Mouse (Mus musculus) midbrain, embryonic 15.5 days (tissue): ENCODE measurements around the gene Ak8. TPM values are rescaled to one million over a fixed set of nuclear protein-coding genes. Genes with fewer than 3 reads are reported as not detected.

Source experiments
- ATAC-seq: fragments of 200-750 bp; cut with Nextera tagmentation; replicated peaks from 2 replicates; pipeline ENCODE4 v1.8.0; 2017; ENCODE audit warnings: moderate TSS enrichment
- H3K27ac ChIP-seq: fragments of 300-500 bp; sonication (generic); 2 replicates; pipeline ENCODE4 v1.5.1; 2015; ENCODE audit warnings: mild to moderate bottlenecking, inconsistent platforms
- H3K27me3 ChIP-seq: fragments of 300-500 bp; sonication (generic); replicated peaks from 2 replicates; pipeline ENCODE4 v1.6.1; 2015; ENCODE audit warnings: inconsistent platforms
- H3K36me3 ChIP-seq: fragments of 300-500 bp; sonication (generic); replicated peaks from 2 replicates; pipeline ENCODE4 v1.6.1; 2015; ENCODE audit warnings: inconsistent platforms
- H3K4me1 ChIP-seq: fragments of 300-500 bp; sonication (generic); 2 replicates; pipeline ENCODE4 v1.6.1; 2015; ENCODE audit warnings: inconsistent platforms
- H3K4me2 ChIP-seq: fragments of 300-500 bp; sonication (generic); 2 replicates; pipeline ENCODE4 v1.6.1; 2015; ENCODE audit warnings: inconsistent platforms, mild to moderate bottlenecking, moderate library complexity
- H3K4me3 ChIP-seq: fragments of 300-500 bp; sonication (generic); 2 replicates; pipeline ENCODE4 v1.5.1; 2015; ENCODE audit warnings: mild to moderate bottlenecking, inconsistent platforms
- H3K9ac ChIP-seq: fragments of 300-500 bp; sonication (generic); 2 replicates; pipeline ENCODE4 v1.6.1; 2015; ENCODE audit warnings: mild to moderate bottlenecking, inconsistent platforms
- H3K9me3 ChIP-seq: fragments of 300-500 bp; sonication (generic); 2 replicates; pipeline ENCODE4 v1.6.1; 2016; ENCODE audit warnings: inconsistent platforms
- WGBS: fragments of 180-500 bp; shearing (Covaris S2); methylation state at CpG from one replicate; pipeline ENCODE4 v1.1.7; 2015; ENCODE audit warnings: mixed read lengths; 5-methylcytosine and 5-hydroxymethylcytosine counted together
- polyA plus RNA-seq: library from polyadenylated mRNA; unstranded; fragments of >200 nt; fragmentation: Nextera tagmentation; extraction: Ambion mirVana; gene quantifications from 2 replicates; pipeline ENCODE4 v1.2.1, GENCODE M21; 2015

Ak8 gene
- polyA plus RNA-seq, 1 experiment from 2014 or later: 4.1 TPM

DNA sequence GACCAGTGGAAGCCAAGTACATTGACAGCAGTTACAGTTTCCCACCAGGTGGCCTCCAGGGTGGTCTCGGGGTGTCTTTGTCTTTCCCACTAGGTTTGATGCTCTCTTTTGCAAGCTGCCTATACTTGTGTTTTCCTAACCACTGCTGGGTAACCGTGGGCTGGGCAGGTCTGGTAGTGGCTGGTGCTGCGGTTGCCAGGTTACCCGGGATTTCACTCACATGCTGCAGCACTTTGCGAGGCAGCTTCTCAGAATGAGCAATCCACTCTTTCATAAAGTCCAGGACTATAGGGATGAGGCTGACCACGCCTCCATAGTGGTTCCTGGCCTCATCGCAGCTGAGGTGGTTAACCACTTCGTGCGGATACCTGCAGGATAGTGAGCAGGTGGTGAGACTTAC lies 7.3 kb upstream of the Ak8 start:
- H3K4me2 ChIP-seq: no peak overlapping the region
- WGBS: 71% methylated on average over 9 of the region's 9 CpGs
- no peaks in the 10 kb centered on the region for H3K9me3 ChIP-seq
- no peak overlapping the region for H3K27ac ChIP-seq
- H3K9ac ChIP-seq: no peak overlapping the region
- H3K4me1 ChIP-seq: no peaks in the 10 kb centered on the region
- no peak for ATAC-seq
- H3K4me3 ChIP-seq: no peak overlapping the region
- H3K36me3 ChIP-seq: no peaks in the 10 kb centered on the region; the same call in 1 of the 2 replicates
- no peaks in the 10 kb centered on the region for H3K27me3 ChIP-seq

DNA sequence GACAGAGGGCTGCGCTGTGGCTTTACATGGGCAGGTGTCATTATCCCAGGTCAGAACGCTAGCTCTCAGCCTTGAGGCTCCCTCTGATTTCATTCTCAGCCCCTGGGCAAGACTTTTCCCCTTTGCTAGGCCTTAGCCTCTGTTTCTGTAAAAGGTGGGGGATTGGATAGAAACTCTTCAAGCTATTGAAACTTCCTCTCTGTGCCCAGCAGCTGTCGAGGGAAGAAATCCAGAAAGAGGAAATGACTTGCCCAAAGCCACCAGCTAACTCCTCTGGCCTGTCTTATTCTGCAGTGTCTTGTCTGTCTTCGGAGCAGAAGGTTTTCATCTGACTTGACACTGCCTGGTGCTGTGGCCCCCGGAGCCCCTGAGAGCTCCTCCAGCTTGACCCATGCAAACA lies 1.4 kb upstream of the Ak8 start:
- H3K36me3 ChIP-seq: no peaks in the 10 kb centered on the region
- H3K4me2 ChIP-seq: no peak overlapping the region
- H3K4me1 ChIP-seq: peaks cover 24% of the 10 kb centered on the region
- no peak overlapping the region for H3K9ac ChIP-seq
- 0 out of 2 replicates have a peak, but pooled peaks cover 3% of the 10 kb centered on the region for H3K27me3 ChIP-seq
- WGBS: 69% methylated on average over 5 of the region's 5 CpGs
- no peak overlapping the region for H3K4me3 ChIP-seq
- no peak for ATAC-seq
- H3K9me3 ChIP-seq: no peaks in the 10 kb centered on the region
- no peak overlapping the region; the same call in 1 of the 2 replicates for H3K27ac ChIP-seq

- H3K4me2 ChIP-seq: no peak overlapping the region
- H3K4me3 ChIP-seq: no peak overlapping the region
- H3K9ac ChIP-seq: no peak overlapping the region
- peaks cover 33% of the 10 kb centered on the region for H3K4me1 ChIP-seq
- H3K36me3 ChIP-seq: no peaks in the 10 kb centered on the region
- ATAC-seq: no peak
- WGBS: 71% methylated on average over 8 of the region's 8 CpGs
- no peaks in the 10 kb centered on the region for H3K9me3 ChIP-seq
- no peak overlapping the region for H3K27ac ChIP-seq
- H3K27me3 ChIP-seq: 0 out of 2 replicates have a peak, but pooled peaks cover 3% of the 10 kb centered on the region
These were observed 1.8 kb downstream of the Ak8 start for GRCm38 (mm10) chr2:28701646-28702262.

DNA sequence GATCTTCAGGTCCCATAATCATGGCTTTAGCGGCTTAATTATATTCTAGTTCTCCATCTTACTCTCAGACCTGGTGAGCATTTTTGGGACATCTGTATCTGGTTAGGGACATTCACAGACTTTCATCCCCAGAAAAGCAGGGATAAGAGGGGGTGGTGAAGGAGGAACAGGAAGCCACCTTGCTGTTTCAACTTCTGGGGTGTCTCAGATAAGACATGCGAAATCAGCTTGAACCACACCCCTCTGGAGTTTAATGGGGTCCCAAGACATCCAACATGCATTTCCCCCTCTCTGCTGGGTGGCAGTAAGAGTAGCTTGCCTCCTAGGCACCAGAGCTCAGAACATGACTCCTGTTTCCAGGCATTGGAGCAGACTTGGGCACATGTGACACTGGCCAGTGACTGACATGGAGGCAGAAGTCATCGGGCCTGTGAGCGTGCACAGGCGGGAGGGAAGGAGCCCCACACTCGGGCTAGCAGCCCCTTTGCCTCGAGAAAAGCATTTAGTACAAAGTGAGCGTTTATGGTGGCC lies 6.2 kb downstream of the Ak8 start:
- Histone ChIP-seq H3K9me3 (no peaks in the 10 kb centered on the region), H3K27ac (0 out of 2 replicates have a peak overlapping the region, but pooled peaks have one; percentile 45), H3K36me3 (no peaks in the 10 kb centered on the region), H3K4me1 (peaks cover 17% of the 10 kb centered on the region), H3K9ac (no peak overlapping the region), H3K27me3 (0 out of 2 replicates have a peak, but pooled peaks cover under 1% of the 10 kb centered on the region), H3K4me3 (no peak overlapping the region), H3K4me2 (no peak overlapping the region)
- ATAC-seq: no peak
- 68% methylated on average over 8 of the region's 8 CpGs for WGBS

DNA sequence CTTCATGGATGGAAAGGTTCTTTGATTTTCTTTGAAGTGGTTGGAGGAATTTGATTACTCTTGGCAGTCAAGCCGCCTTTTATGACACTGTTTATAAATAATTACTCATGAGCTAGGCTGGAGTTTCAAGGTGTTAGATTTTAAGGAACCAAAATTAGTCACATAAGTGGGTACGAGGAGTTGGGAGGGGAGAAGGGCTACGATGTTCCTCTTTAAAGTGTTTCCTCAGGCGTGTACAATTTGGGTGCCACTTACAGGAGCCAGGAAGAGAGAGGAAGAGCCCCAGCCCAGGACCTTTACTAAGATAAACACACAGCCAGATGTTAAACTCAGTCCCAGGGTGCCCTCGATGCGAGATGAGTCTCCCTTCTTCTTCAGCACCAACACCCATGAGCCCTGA lies 6.8 kb downstream of the Ak8 start:
- Histone ChIP-seq H3K4me3 (no peak overlapping the region), H3K9me3 (no peaks in the 10 kb centered on the region), H3K27ac (peak overlapping the region; percentile 31; the same call in 1 of the 2 replicates), H3K9ac (no peak overlapping the region), H3K36me3 (no peaks in the 10 kb centered on the region), H3K4me1 (peaks cover 17% of the 10 kb centered on the region), H3K27me3 (no peaks in the 10 kb centered on the region), H3K4me2 (no peak overlapping the region)
- ATAC-seq: no peak
- 67% methylated on average over 6 of the region's 6 CpGs for WGBS

DNA sequence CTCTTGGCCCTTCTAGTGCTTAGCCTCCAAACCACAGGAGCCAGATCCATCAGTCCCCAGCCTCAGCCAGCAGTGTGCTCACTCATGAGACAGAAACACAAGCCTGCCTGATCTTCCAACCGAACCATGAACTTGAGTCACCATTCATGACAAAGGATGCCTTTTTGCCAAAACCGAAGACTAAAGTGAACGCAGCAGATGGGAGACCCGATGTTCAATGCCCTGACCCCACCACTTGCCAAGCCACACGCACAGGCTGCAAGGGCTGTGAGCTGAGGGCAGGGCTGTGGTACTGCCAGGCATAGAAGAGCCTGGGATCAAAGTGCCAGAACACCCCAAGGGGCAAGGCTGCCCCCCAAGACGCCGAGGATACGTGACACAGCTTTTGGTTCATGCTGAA lies 13.1 kb downstream of the Ak8 start:
- no peak for ATAC-seq
- no peaks in the 10 kb centered on the region for H3K27me3 ChIP-seq
- no peak overlapping the region for H3K27ac ChIP-seq
- no peaks in the 10 kb centered on the region for H3K4me1 ChIP-seq
- H3K9me3 ChIP-seq: no peaks in the 10 kb centered on the region
- no peaks in the 10 kb centered on the region for H3K36me3 ChIP-seq
- WGBS: 83% methylated on average over 8 of the region's 8 CpGs
- H3K9ac ChIP-seq: no peak overlapping the region
- H3K4me3 ChIP-seq: no peak overlapping the region
- no peak overlapping the region for H3K4me2 ChIP-seq

GRCm38 (mm10) chr2:28722419-28722818 lies 22.5 kb downstream of the Ak8 start:
- no peaks in the 10 kb centered on the region for H3K9me3 ChIP-seq
- WGBS: 93% methylated on average over 8 of the region's 8 CpGs
- H3K27ac ChIP-seq: no peak overlapping the region
- H3K36me3 ChIP-seq: no peaks in the 10 kb centered on the region
- H3K4me3 ChIP-seq: no peak overlapping the region
- peaks cover 13% of the 10 kb centered on the region for H3K4me1 ChIP-seq
- H3K9ac ChIP-seq: no peak overlapping the region
- ATAC-seq: no peak
- H3K27me3 ChIP-seq: 0 out of 2 replicates have a peak, but pooled peaks cover 3% of the 10 kb centered on the region
- no peak overlapping the region for H3K4me2 ChIP-seq

DNA sequence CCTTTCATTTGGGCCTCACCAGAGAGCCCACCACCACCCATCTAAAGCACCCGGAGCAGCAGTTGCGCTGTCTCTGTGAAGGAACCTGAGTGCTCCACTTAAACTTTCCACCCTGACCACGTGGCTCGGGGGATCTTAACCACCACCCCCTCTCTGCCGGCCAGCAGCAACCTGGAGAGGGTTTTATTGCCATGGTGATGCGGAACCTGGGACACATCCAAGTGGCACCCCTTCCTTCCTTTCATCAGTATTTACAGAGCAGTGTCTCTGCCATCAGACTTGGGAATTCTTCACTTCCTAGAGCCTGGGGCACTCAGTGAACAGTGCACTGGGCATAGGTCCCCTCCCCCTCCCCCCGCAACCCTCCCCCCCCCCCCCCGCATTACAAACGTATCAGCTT lies 23.9 kb downstream of the Ak8 start:
- Histone ChIP-seq H3K27me3 (0 out of 2 replicates have a peak, but pooled peaks cover 3% of the 10 kb centered on the region), H3K4me3 (no peak overlapping the region), H3K9me3 (no peaks in the 10 kb centered on the region)

DNA sequence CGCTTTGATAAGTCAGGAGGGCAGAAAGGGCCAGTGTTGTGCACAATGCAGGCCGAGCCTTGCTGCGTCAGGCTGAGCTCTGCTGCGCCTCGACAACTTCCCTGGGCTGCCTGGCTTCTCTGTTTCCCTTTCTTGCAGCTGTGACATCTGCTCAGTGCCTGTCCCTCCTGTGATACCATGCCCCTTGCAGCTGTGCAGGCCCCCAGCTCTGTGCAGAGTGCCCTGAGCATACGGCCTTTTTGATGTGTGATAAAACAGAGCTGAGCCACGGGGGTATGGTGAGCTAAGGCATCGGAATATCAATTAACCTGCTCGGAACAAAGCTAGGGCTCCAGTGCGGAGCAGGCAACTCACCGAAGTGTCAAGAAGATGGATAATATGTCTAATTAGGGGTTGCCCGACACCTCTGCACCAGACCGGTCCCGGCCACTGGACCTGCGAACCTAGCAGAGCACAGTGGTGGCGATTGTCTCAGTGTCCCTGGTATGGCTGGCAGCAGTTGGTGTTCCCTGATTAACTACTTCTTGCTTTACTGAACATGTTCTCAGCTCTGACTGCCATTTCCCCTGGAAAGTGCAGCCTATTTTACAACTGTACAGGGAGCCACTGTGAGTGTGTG lies 27.9 kb downstream of the Ak8 start:
- Histone ChIP-seq H3K9me3 (no peaks in the 10 kb centered on the region), H3K9ac (no peak overlapping the region; the same call in 1 of the 2 replicates), H3K27ac (peak overlapping the region; percentile 76), H3K4me1 (peaks cover 18% of the 10 kb centered on the region), H3K4me3 (no peak overlapping the region), H3K4me2 (no peak overlapping the region), H3K36me3 (no peaks in the 10 kb centered on the region), H3K27me3 (no peaks in the 10 kb centered on the region)
- peak; percentile 77 for ATAC-seq
- WGBS: 18% methylated on average over 16 of the region's 16 CpGs

More for the DNA sequence above, 23.9 kb downstream of the Ak8 start:
- no peak overlapping the region for H3K9ac ChIP-seq
- 60% methylated on average over 9 of the region's 9 CpGs for WGBS
- H3K4me1 ChIP-seq: peaks cover 23% of the 10 kb centered on the region
- no peak overlapping the region for H3K4me2 ChIP-seq
- no peak overlapping the region for H3K27ac ChIP-seq
- no peaks in the 10 kb centered on the region for H3K36me3 ChIP-seq
- ATAC-seq: no peak

DNA sequence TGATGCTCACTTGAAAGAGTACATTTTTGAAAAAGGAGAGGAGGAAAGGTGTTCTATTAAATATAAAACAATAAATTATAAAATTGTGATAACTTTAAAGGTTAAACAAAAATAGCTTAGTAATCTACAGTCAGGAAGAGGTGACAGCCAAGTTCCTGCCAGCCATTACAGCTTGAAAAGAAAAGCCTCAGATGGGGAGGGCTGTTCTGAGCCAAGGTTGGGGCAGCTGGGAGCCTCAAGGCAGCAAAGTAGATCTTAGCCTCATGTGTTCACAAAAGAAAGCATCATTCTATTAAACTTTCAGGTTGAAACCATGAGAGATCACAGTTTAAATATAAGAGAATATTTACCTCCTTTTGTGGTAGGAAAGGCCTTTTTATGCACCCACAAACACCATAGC lies 30.7 kb downstream of the Ak8 start:
- no peaks in the 10 kb centered on the region for H3K27me3 ChIP-seq
- no peak for ATAC-seq
- H3K4me2 ChIP-seq: no peak overlapping the region
- no peak overlapping the region for H3K4me3 ChIP-seq
- H3K9ac ChIP-seq: no peak overlapping the region
- no peaks in the 10 kb centered on the region for H3K36me3 ChIP-seq
- peaks cover 14% of the 10 kb centered on the region for H3K4me1 ChIP-seq
- H3K27ac ChIP-seq: no peak overlapping the region
- no peaks in the 10 kb centered on the region for H3K9me3 ChIP-seq

- H3K4me1 ChIP-seq: peaks cover 2% of the 10 kb centered on the region; the same call in 1 of the 2 replicates
- no peak overlapping the region for H3K4me3 ChIP-seq
- H3K27ac ChIP-seq: no peak overlapping the region
- WGBS: 73% methylated on average over 5 of the region's 5 CpGs
- no peaks in the 10 kb centered on the region for H3K36me3 ChIP-seq
- H3K4me2 ChIP-seq: no peak overlapping the region
- no peaks in the 10 kb centered on the region for H3K27me3 ChIP-seq
- H3K9me3 ChIP-seq: no peaks in the 10 kb centered on the region
- ATAC-seq: no peak
- no peak overlapping the region for H3K9ac ChIP-seq
These were observed 37.1 kb downstream of the Ak8 start for GRCm38 (mm10) chr2:28737112-28737511.

DNA sequence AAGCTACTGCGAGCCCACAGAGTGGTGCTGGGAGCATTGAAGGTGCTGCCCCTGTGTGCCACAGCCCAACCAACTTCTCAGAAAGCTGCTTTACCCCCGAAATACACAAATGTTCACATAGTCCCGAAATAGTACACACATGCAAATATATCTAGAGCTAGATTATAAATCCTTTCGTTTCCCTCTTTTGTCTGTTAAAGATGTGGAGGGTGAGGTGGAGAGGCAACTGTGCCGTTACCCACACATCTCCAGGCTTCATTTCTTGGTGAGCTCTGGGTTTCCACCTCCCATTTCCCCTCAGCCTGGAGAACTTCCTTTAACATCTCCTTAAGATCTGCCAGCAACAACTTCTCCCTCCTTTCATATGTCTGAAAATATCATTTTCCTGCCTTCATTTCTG lies 40.2 kb downstream of the Ak8 start:
- no peak overlapping the region for H3K9ac ChIP-seq
- ATAC-seq: no peak
- H3K4me2 ChIP-seq: no peak overlapping the region
- H3K4me3 ChIP-seq: no peak overlapping the region
- H3K27me3 ChIP-seq: no peaks in the 10 kb centered on the region
- peaks cover 8% of the 10 kb centered on the region for H3K4me1 ChIP-seq
- no peaks in the 10 kb centered on the region for H3K9me3 ChIP-seq
- 79% methylated on average over 5 of the region's 5 CpGs for WGBS
- H3K27ac ChIP-seq: no peak overlapping the region
- H3K36me3 ChIP-seq: no peaks in the 10 kb centered on the region

GRCm38 (mm10) chr2:28742701-28743100 lies 42.7 kb downstream of the Ak8 start:
- H3K27ac ChIP-seq: peak overlapping the region; percentile 1
- H3K4me2 ChIP-seq: no peak overlapping the region
- no peaks in the 10 kb centered on the region for H3K9me3 ChIP-seq
- H3K4me1 ChIP-seq: peaks cover 6% of the 10 kb centered on the region
- no peak overlapping the region for H3K9ac ChIP-seq
- H3K36me3 ChIP-seq: no peaks in the 10 kb centered on the region
- no peak overlapping the region for H3K4me3 ChIP-seq
- 80% methylated on average over 8 of the region's 8 CpGs for WGBS
- no peak for ATAC-seq
- no peaks in the 10 kb centered on the region for H3K27me3 ChIP-seq
